Mouse (Mus musculus): ENCODE results near the gene Pold3. TPM values are rescaled to one million over a fixed set of nuclear protein-coding genes. Genes with fewer than 3 reads are reported as not detected.

Pold3 gene
- polyA plus RNA-seq, 1 experiment from 2014 or later, result 21.8 TPM

GRCm38 (mm10) chr7:100043096-100043495 lies 78.3 kb downstream of the Pold3 start:
- no peak overlapping the region for H3K9ac ChIP-seq (replicated peaks)
- DNase-seq, result no peak
- no peak overlapping the region for H3K4me3 ChIP-seq (ENCODE audit: low read depth, low read length)
- peaks cover 7% of the 10 kb centered on the region; the same call in 1 of the 2 replicates for H3K27me3 ChIP-seq (ENCODE audit: insufficient read depth, low read length)
- TF ChIP-seq CTCF (IDR thresholded peaks at IDR 0.05; ENCODE audit: low read depth), result no peak
- H3K4me2 ChIP-seq (ENCODE audit: low read depth, low read length), result no peak overlapping the region
- no peaks in the 10 kb centered on the region for H3K9me3 ChIP-seq (ENCODE audit: low read length)
- ATAC-seq, result no peak
- H3K4me1 ChIP-seq (ENCODE audit: insufficient read depth), result 0 out of 2 replicates have a peak, but pooled peaks cover 3% of the 10 kb centered on the region
- no peaks in the 10 kb centered on the region for H3K36me3 ChIP-seq (replicated peaks; ENCODE audit: insufficient read depth, low read length)
- 66% methylated on average over 5 of the region's 5 CpGs for WGBS (ENCODE audit: insufficient replicate concordance)
- no peak overlapping the region for H3K27ac ChIP-seq (ENCODE audit: low read depth)

GRCm38 (mm10) chr7:100042120-100042519 lies 79.2 kb downstream of the Pold3 start:
- Histone ChIP-seq H3K9ac (replicated peaks) (no peak overlapping the region), H3K27ac (ENCODE audit: low read depth) (no peak overlapping the region), H3K36me3 (replicated peaks; ENCODE audit: insufficient read depth, low read length) (no peaks in the 10 kb centered on the region), H3K4me1 (ENCODE audit: insufficient read depth) (0 out of 2 replicates have a peak, but pooled peaks cover 3% of the 10 kb centered on the region), H3K4me2 (ENCODE audit: low read depth, low read length) (peak overlapping the region; percentile 22; the same call in 1 of the 2 replicates), H3K4me3 (ENCODE audit: low read depth, low read length) (no peak overlapping the region), H3K27me3 (ENCODE audit: insufficient read depth, low read length) (peaks cover 7% of the 10 kb centered on the region; the same call in 1 of the 2 replicates), H3K9me3 (ENCODE audit: low read length) (no peaks in the 10 kb centered on the region)
- TF ChIP-seq CTCF (IDR thresholded peaks at IDR 0.05; ENCODE audit: low read depth) (no peak), EP300 (IDR thresholded peaks at IDR 0.05; ENCODE audit: low read depth) (no peak)
- DNase-seq (no peak), ATAC-seq (no peak)
- 25% methylated on average over 31 of the region's 31 CpGs for WGBS (ENCODE audit: insufficient replicate concordance)

- H3K9ac ChIP-seq (replicated peaks), result no peak overlapping the region
- no peak overlapping the region for H3K27ac ChIP-seq (ENCODE audit: low read depth)
- H3K27me3 ChIP-seq (ENCODE audit: insufficient read depth, low read length), result no peaks in the 10 kb centered on the region
- WGBS (ENCODE audit: insufficient replicate concordance), result 70% methylated on average over 3 of the region's 3 CpGs
- no peak for ATAC-seq
- H3K4me1 ChIP-seq (ENCODE audit: insufficient read depth), result no peaks in the 10 kb centered on the region
- DNase-seq, result no peak
- no peaks in the 10 kb centered on the region for H3K36me3 ChIP-seq (replicated peaks; ENCODE audit: insufficient read depth, low read length)
- TF ChIP-seq CTCF (IDR thresholded peaks at IDR 0.05; ENCODE audit: low read depth), result no peak
- no peak for TF ChIP-seq EP300 (IDR thresholded peaks at IDR 0.05; ENCODE audit: low read depth)
- no peaks in the 10 kb centered on the region for H3K9me3 ChIP-seq (ENCODE audit: low read length)
- no peak overlapping the region for H3K4me3 ChIP-seq (ENCODE audit: low read depth, low read length)
- no peak overlapping the region for H3K4me2 ChIP-seq (ENCODE audit: low read depth, low read length)
Measured at GRCm38 (mm10) chr7:100036495-100036894, 84.9 kb downstream of the Pold3 start.

- ATAC-seq (no peak), DNase-seq (no peak)
- Histone ChIP-seq H3K4me1 (ENCODE audit: insufficient read depth) (no peaks in the 10 kb centered on the region), H3K9ac (replicated peaks) (no peak overlapping the region), H3K27me3 (ENCODE audit: insufficient read depth, low read length) (no peaks in the 10 kb centered on the region), H3K27ac (ENCODE audit: low read depth) (no peak overlapping the region), H3K4me2 (ENCODE audit: low read depth, low read length) (no peak overlapping the region), H3K4me3 (ENCODE audit: low read depth, low read length) (no peak overlapping the region), H3K36me3 (replicated peaks; ENCODE audit: insufficient read depth, low read length) (no peaks in the 10 kb centered on the region), H3K9me3 (ENCODE audit: low read length) (no peaks in the 10 kb centered on the region)
- WGBS (ENCODE audit: insufficient replicate concordance), result 71% methylated on average over 6 of the region's 7 CpGs
- TF ChIP-seq EP300 (IDR thresholded peaks at IDR 0.05; ENCODE audit: low read depth) (no peak), CTCF (IDR thresholded peaks at IDR 0.05; ENCODE audit: low read depth) (no peak)
Measured at GRCm38 (mm10) chr7:100036050-100036449, 85.3 kb downstream of the Pold3 start.

GRCm38 (mm10) chr7:100034815-100035463 lies 86.4 kb downstream of the Pold3 start:
- H3K36me3 ChIP-seq (replicated peaks; ENCODE audit: insufficient read depth, low read length), result no peaks in the 10 kb centered on the region
- 62% methylated on average over 11 of the region's 11 CpGs for WGBS (ENCODE audit: insufficient replicate concordance)
- no peak overlapping the region for H3K4me2 ChIP-seq (ENCODE audit: low read depth, low read length)
- no peak for ATAC-seq
- H3K4me3 ChIP-seq (ENCODE audit: low read depth, low read length), result no peak overlapping the region
- no peaks in the 10 kb centered on the region for H3K9me3 ChIP-seq (ENCODE audit: low read length)
- no peak for DNase-seq
- H3K4me1 ChIP-seq (ENCODE audit: insufficient read depth), result no peaks in the 10 kb centered on the region
- H3K27me3 ChIP-seq (ENCODE audit: insufficient read depth, low read length), result no peaks in the 10 kb centered on the region
- H3K9ac ChIP-seq (replicated peaks), result no peak overlapping the region
- TF ChIP-seq CTCF (IDR thresholded peaks at IDR 0.05; ENCODE audit: low read depth) (no peak), EP300 (IDR thresholded peaks at IDR 0.05; ENCODE audit: low read depth) (no peak)
- no peak overlapping the region for H3K27ac ChIP-seq (ENCODE audit: low read depth)

- Histone ChIP-seq H3K4me3 (ENCODE audit: low read depth, low read length) (no peak overlapping the region), H3K9ac (replicated peaks) (no peak overlapping the region), H3K4me1 (ENCODE audit: insufficient read depth) (no peaks in the 10 kb centered on the region), H3K27ac (ENCODE audit: low read depth) (no peak overlapping the region), H3K9me3 (ENCODE audit: low read length) (no peaks in the 10 kb centered on the region), H3K4me2 (ENCODE audit: low read depth, low read length) (no peak overlapping the region), H3K27me3 (ENCODE audit: insufficient read depth, low read length) (no peaks in the 10 kb centered on the region), H3K36me3 (replicated peaks; ENCODE audit: insufficient read depth, low read length) (no peaks in the 10 kb centered on the region)
- DNase-seq (no peak), ATAC-seq (no peak)
- 59% methylated on average over 5 of the region's 5 CpGs for WGBS (ENCODE audit: insufficient replicate concordance)
- TF ChIP-seq CTCF (IDR thresholded peaks at IDR 0.05; ENCODE audit: low read depth) (no peak), EP300 (IDR thresholded peaks at IDR 0.05; ENCODE audit: low read depth) (no peak)
Measured at GRCm38 (mm10) chr7:100033672-100034071, 87.7 kb downstream of the Pold3 start.

Other genes with a start within 250 kb of the Pold3 start
- 2.5 and 2.8 TPM in 2 replicates for gene Rnf169, start 141.1 kb downstream of the Pold3 start, polyA plus RNA-seq (2015; fragmentation: Nextera tagmentation; extraction: Ambion mirVana)
- not detected in 2 replicates for gene Chrdl2, start 115.4 kb downstream of the Pold3 start, polyA plus RNA-seq (2015; fragmentation: Nextera tagmentation; extraction: Ambion mirVana)
- gene Lipt2, start 37.7 kb upstream of the Pold3 start, polyA plus RNA-seq (2015; fragmentation: Nextera tagmentation; extraction: Ambion mirVana), result 6.4 and 7.6 TPM in 2 replicates
- gene Kcne3, start 54.9 kb upstream of the Pold3 start, polyA plus RNA-seq (2015; fragmentation: Nextera tagmentation; extraction: Ambion mirVana), result 1.4 and 1.6 TPM in 2 replicates
- 0.91 and 0.96 TPM in 2 replicates for gene Pgm2l1, start 105.8 kb upstream of the Pold3 start, polyA plus RNA-seq (2015; fragmentation: Nextera tagmentation; extraction: Ambion mirVana)
- gene P4ha3, start 164.0 kb upstream of the Pold3 start, polyA plus RNA-seq (2015; fragmentation: Nextera tagmentation; extraction: Ambion mirVana), result 0.19 and 0.27 TPM in 2 replicates

All from liver, postnatal 0 days (tissue).